Mouse (Mus musculus): ENCODE measurements at regions not wholly inside any gene's neighbourhood (a gene's known extent, or its start where the extent isn't known, plus 50 kb on each side); places are given as distances from the start of the nearest gene placed in this dataset.

DNA sequence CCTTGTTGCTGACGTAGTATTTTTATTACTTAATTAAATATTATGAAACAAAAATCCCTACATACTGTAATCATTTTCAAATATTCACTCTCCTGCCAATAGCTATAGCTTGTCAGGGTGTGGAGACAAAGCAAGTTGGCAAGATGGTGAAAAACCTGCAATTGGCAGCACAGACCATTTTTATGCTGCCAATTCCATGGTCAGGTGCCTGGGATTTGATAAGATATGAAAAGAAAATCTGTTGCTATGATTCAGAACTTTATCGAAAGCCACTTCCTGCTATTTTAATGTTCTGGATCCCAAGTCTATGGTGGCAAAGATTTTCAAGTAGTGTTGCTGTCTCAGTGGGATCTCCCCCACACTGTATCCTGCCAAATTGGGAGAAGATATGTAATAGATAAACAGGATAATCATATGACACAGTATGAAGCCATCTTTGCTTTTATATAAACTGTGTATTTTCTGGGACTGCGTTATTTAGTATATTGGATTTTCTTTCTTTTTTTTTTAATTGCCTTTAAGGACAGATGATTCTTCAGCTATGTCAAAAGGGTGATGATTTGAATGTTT, 165.3 kb upstream of the Lrrc3b start:
- DNase-seq: no peak

DNA sequence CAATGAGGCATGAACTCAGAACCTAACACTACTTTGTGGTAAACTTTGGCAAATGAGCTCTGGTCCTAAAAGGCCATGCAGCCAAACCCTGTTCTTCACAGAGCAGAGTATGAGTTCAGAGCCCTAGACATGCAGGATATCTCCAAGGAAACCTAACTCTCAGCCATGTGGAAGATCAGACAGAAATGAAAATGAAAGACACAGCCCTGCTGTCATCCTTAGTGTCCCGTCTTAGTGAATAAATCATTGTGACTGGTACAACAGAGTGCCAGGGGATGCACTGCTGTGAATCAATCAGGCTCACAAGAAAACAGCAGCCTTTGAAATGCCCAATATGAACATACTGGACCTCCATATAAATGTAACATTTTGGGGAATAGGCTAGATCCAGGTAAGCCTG, 171.4 kb upstream of the Lrrc3b start:
- no peak for DNase-seq

DNA sequence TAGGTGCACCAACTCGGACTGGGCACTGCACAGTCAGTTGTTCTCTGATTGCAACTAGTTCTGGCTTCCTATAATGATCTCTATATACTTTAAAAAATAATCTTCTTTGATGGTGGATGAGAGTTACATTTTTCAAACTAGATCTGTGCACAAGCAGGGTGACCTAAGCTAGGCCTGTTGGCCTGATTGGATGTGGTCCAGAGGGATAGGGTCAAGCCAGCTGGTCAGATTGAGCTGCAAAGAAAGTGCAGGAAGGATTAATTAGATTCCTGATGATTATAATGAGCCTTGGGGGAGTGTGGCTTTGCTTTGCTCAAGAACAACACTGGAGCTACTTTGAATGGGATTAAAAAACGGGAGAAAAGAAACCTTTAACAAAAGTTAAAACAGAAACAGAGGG, 195.8 kb upstream of the Lrrc3b start:
- peak; percentile 11 for DNase-seq

DNA sequence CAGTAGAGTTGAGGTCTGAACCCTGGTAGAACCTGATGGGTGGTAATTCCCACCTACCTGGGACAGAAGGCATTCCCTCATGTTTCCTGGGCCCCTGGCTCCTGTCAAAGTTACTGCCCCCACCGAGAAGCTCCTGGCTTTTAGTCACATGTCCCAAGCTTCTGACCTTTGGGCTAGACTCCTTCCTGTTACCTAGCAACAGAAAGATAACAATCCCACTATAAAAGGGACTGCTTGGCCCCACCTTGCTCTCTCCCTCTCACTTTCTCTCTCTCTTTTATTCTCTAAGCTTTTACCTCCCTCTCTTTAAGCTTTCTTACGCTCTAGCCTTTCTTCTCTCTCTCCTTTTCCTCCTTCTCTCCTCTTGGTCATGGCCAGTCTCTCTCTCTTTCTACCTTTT, 198.9 kb upstream of the Lrrc3b start:
- DNase-seq: no peak

DNA sequence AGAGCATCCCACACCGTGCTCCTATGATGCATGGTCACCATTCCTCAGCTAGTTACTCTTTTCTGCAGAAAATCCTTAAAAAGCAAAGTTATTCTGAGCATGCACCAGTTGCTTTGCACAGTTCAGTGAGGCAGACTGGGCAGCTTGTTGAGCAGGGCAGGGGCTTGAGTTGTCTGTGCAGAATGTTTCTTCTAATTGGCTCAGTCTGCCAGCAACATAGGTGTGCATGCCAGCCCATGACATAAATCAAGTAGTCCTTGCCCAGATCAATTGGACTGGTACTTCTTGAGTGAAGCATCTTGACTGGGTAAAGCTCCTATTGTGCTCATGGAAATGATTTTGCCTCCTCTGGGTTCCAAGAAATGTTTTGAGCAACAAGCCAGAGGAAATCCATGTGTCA, 200.1 kb upstream of the Lrrc3b start:
- no peak for DNase-seq

DNA sequence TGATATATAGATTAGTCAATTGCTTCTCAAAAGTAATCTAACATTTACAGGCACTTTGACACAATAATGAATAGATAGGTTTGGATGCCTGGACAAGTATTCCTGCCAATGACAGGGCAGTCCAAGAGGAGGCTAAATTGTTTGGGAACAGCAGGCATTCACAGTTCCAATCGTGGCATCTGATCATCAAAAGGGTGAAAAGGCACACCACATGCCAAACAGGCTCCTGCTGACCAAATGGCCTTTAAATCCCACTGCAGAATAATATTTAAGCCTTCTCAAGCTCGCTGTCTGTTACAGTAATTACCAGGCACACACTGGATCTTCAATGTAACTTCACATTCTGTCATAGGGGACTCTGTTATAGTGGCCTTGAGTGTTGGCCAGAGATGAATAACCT, 222.1 kb upstream of the Lrrc3b start:
- no peak for DNase-seq

DNA sequence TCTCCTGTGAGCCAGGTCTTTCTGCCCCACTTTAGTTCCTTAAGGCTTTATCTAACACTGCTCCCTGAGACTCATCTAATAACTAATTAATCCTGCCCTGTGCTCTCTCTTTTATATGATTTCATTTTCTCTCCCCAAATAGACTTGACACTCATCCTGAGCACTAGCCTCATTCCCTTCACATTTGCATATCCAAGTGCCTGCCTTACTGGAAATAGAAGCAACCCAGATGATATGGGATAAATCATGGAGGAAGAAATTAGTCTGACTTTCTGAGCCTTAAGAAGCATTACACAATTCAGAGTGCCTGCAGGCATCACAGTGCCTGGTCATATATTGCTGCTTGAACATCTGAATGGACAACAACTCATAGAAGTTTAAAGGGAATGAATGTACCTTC, 233.5 kb upstream of the Lrrc3b start:
- DNase-seq: no peak

DNA sequence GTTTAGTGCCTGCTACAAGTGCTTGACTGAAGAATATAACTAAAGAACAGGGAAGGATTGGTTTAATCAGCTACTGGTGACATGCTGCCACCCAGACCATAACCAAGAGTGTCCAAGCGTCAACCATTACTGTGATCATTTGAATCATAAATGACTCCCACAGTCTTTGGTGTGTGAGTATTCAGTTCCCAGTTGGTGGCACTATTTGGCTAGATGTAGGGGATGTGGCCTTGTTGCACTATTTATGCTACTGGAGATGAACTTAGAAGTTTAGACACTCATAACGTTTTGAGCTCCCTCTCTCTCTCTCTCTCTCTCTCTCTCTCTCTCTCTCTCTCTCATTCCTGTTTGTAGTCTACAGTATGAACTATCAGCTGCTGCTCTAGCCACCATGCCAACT, 238.4 kb upstream of the Lrrc3b start:
- no peak for DNase-seq

DNA sequence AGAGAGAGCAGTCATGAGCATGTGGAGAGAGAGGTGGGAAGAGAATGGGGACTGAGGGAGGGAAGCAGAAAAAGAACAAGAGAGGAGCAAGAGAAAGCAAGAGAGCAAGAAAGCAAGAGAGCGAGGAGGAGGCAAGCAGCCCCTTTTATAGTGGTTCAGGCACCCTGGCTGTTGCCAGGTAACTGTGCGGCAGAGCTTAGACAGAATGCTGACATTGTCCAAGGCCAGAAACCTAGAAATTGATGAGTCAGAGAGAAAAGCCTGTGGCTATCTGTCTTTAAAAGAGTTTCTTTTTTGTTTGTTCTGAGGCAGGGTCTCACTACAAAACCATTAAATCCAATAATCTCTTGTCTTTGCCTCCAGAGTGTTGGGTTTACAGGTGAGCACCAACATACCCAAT, 240.7 kb upstream of the Lrrc3b start:
- DNase-seq: peak; percentile 12

DNA sequence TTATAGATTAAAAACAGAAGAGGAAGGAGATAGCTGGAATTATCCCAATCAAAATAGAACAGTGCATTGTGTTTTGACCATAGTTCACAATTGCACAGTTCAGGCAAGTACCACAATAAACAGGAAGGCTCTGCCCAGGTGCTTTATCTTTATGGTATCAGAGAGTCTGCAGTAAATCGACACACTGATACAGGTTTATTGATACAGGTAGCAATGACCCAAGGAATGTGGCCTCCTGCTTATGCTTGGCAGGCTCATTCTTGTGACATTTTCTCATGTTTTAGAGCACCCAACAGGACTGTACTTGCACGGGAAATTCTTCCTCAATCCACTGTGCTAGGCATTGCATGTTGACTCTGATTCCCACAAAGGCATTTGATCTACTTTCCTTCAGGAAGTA, 259.2 kb upstream of the Lrrc3b start:
- DNase-seq: no peak

DNA sequence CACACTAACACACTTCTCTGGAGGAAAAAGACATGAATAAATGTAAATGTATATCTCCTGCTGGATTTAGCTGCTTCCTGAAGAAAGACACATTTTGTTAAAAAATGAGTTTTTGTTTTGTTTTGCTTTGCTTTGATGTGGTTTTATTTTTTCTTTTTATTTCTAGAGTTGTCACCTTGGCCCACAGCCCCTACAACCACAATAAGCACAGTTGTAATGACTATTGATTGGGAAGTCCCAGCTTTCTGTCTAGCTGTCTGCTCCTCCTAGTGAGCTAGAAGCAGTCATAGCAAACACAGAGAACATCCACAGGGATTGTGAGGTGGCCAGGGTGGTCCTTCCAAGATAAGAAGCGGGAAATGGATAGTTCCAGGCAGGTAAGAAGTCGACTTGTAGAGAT, 259.8 kb upstream of the Lrrc3b start:
- no peak for DNase-seq

DNA sequence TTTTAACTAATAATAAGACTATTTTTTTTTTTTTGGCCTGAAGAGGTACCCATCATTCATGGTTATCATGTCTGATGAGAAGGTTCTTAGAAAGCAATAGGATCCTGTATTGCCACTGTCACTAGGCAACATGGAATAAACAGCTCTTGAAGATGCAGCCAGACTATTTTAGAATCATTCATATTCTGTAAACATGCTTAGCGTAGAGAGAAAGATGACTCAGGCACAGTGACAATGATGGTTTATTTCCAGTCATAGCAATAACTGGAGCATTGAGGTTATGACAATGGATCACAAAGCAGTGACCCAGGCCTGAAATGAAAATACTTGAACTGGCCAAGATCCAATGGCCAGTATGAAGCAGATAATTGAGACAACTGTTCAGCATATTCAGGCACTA, 283.3 kb upstream of the Lrrc3b start:
- DNase-seq: no peak

DNA sequence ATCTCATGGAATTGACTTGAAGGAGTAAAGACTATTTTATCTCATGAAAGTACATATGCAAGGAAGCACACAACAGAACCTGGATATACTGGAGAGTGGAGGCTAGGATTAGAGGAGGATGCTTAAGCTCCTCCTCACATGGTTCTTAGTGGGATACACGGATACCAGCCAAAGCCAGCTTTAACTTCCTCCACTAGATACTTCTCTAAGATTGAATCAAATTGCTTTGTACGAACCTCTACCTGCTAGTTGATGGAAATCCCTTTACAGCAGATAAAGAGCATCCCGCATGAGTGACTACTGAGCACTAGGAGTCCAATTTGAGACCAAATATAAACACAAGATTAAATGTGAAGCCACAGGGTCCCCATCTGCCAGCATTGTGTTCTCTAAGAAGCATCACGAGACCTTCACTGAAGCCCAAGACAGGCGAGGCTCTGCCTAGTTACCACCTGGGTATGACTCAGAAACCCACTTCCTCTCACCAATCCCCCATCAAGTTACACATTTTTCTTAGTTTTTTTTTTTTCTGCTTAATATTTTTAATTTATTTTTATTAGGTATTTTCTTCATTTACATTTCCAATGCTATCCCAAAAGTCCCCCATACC, 307.9 kb upstream of the Lrrc3b start:
- no peak for DNase-seq

DNA sequence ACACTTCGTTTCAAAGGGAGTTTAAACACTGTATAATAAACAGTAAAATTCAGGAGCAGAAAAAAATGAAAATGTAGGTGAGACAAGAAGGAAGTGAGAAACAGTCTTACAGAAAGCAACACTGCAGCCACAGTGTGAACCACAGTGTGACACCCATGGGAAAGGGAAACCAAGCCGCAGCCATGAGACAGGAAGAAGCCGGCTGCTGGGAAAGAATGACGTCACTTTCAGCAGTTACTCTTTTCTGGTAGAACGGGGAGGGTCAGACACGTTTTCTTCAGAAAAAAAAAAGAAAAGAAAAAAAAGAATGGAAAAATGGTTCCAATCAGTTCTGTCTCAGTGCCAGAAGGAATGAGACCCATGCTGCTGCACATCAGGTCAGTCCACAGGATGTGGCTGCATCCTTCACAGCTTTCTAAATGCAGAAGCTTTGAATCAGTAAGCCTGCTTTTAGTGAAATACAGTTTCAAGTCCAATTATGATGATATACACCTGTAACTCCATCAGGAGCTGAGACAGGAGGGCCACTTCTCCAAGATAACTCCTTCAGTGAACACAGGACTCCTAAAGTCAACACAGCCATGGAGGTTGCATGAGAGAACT, 331.2 kb upstream of the Lrrc3b start:
- no peak for DNase-seq

DNA sequence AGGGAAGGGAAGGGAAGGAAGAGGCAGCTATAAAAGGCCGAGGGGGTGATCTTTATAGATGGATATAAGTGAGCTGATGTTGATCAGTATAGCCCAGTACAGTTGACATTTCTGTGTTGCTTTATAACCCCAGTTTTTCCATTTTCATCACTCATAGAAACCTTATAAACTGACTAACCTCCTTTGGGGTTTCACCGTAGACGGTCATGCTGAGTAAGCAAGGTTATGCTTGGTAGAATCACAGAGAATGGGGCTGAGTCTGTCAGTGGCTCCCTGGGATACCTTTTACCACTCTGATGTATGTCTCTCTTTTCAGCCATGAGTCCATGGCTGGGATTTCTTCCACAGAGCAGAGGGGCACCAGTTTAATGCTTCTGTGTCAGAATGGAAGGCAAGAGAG, 345.9 kb upstream of the Lrrc3b start:
- no peak for DNase-seq

DNA sequence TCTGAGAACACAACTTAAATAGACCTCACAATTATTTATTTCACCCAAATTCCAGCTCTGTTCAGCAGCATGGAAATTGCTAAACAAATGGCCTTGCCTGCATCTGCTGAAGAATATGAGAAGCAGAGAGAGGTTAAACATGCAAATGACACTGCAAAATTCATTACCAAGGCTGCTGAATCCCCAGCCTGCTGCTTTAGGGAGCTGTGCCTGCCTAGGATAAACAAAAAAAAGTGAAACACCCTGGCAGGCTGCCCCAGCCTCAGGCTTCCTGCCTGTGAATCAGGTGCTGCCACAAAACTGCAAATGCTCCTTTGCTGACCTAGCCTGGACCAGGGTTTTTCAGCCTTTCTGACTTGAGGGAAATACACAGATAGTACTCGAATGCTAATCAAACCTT, 346.4 kb upstream of the Lrrc3b start:
- peak; percentile 11 for DNase-seq

DNA sequence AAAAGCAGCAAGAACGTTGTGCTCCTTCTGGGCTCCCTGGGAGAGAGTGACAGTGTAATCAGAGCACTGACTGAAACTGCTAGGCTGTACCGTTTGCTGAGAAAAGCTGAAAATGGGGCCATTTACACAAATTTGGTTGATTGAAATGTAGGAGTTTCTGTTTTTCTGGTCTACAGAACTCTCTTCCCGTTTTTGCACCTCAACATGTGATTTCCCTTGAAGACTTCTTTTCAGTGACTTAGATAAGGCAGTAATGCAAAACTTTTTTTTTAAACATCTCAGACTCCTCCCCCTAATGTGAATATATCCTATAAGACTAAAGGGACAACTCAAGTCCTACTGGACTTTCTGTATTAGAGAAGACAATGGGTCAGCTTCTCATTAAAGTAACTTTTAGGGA, 356.9 kb upstream of the Lrrc3b start:
- DNase-seq: no peak

DNA sequence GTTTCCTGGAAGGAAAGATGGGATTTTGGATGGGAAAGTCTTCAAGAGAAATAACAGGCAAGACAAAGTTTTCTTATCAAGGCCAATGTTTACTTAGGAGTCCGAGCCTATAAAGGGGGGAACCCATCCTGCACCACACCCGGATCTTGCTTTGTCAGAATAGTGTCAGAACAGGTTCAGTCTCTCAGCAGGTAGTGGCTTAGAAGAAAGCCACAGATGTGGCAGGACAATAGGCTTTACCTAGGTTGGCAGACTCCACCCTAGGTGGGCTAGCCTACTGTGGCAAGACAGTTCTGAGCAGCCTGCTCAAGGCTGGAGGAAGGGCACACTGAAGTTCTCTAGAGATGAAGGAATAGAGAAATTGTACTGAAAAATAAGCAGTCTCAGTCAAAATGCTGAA, 358.2 kb upstream of the Lrrc3b start:
- DNase-seq: no peak

DNA sequence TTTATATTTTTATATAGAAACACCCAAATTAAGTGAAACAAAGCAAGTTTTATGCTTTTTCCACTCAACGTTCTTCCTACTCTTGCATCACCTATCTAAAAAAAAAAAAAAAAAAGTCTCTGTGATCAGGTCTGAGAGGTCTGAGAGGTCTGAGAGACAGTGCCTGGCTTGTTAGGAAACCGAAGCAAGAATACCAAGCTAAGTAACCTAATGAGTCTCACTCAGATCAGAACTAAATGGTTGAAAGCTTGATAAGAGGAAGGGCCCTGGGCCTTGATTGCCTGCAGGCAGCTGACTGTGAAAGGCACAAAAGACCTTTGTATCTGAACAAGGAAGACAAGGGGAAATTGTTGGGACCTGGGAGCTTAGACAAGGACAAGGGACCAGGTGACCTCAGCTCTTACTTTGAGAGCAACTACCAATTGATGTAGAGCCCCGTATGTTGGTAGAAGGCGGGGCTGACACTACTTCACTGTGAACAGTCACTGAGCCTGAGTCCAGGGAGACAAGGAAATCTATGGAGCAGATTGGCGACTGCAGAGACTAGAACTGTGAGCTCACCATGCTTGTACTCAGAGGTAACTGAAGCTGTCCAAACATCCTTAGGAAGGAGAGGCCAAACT, 362.8 kb upstream of the Lrrc3b start:
- no peak for DNase-seq

DNA sequence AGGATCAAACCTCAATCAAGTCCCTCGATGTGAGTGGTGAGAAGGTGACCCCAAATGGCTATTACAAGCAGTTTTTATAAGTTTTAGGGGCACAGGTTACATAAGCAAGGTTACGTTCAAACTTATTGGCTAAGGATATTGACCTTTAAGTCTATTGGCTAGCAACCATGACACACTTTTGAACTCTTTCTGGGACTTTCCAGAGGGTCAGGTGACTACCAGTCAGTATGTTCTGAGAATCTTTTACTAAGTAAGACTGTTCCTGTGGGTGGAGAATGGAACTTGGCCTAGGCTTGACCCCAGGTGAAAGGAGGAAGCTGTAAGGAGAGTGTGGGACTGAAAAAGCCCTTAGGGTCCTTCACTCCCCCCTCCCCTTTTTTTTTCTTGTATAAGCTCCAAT, 370.3 kb upstream of the Lrrc3b start:
- no peak for DNase-seq

DNA sequence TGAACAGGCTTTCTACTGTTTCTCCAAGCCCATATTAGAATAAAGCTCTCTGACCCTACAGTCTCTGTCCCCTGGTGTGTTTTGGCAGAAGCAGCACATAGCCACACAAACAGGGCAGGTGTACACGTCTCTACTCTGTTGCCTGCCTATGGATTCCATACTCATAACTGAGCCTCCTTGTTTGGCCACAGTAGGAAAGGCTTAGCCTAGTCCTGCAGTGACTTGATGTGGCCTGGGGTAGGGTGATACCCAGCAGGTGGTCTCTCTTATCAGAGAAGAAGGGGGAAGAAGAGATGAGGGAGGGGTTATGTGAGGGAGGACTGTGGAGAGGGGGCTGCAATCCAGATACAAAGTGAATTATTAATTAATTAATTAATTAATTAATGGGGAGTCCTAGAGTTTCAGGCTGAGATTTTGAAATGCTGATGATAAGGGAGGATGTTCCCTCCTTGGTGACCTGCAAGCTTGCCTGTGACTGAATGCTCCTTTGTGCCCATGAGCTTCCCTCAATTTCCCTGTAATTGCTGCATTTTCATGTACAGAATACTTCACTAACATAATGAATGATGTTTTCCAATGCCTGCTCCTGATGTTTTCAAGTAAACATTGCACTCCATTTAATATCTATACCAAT, 402.7 kb upstream of the Lrrc3b start:
- no peak for DNase-seq

DNA sequence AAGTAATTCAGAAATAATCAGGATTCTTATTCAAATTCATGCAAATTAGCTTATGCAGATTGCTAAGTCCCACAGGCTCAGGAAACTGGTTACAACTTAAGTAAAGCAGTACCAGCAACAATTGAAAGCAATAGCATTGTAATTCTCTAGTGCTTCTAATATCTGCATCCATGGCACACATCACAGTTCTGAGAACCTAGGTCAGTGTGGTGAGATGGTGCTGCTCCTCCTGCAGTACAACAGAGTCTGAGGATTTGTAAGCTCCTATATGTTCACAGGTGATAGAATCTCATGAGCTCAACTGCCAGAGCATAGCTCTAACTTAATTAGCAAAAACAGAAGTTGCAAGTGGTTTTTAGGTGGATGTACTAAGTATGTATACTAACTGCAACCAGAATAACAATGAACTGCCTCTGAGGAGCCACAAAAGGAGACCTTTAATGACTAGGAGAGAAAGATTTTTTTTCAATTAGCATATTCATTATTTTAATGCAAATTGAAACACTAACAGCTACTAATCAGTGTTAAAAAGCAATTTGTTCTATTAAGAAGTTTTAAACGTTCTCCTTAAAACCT, 403.3 kb upstream of the Lrrc3b start:
- DNase-seq: no peak

DNA sequence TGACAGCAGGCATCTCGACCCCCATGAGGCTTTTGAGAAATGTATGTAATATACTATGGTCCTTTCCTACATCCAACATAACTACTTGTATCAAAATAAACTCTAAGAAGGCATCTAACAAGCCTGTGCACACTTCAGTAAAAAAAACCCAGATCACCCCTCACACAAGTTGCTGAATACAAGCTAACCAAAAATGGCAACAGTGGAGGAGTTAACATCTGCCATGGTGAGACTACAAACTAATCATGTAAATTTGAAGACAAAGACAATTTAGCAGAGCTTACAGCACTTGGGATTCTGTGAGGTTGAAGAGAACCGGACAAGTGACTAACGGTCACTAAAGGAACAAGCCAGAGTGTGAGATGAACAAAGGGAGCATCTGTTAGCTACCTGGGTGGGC, 380.6 kb upstream of the Ngly1 start:
- no peak for DNase-seq
